In the genomic region with DNA sequence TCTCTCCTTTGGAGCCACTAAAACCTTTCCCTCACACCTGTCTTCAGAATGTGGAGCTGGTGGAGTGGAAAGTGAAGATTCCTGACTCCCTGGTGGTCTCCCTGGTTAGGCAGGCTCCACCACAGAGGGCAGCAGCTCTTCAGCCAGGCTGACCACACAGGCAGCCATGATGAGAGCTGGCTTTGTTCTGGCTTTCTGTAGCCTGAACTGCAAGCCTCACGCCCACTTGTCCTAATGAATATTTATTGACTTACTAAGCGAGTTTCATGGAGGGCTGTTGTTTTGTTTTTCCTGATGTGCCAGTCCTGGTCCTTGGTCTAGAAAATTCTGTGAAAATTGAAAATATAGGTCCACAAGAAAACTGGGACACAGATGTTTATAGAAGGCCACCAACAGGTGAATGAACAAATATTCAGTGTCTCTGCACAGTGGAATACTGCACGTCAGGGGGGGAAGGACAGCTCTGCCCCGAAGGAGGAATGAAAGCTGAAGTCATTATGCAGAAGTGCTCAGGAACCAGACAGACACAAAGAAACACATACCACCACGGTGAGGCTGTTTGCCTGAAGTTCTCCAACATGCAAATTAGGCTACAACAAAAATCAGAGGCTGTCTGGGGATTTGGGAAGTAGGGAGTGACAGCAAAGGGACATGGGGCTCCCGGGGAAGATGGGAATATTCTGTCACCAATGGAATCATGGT, we compare ENCODE assay signal across 21 mouse cellular contexts. TPM values are rescaled to one million over a fixed set of nuclear protein-coding genes. Genes with fewer than 3 reads are reported as not detected.
A peak's percentile ranks its signal among the peaks of the same experiment; 100 is the strongest.
DNase-seq lines count a peak whose midpoint lies in the region; ATAC-seq lines count a peak whose summit lies in the region.
"Had no signal": no experiment of that assay in that cellular context is flagged by ENCODE, and none has a peak within 500 bp of the region (broad histone marks: within the 10 kb centered on the region; RNA-seq: fewer than 3 reads in every experiment).

No protein-coding gene starts in this region.

- peak overlapping the region; percentile 78 for H3K27ac ChIP-seq in forebrain, embryonic 10.5 days
- no peak overlapping the region for H3K27ac ChIP-seq in forebrain, embryonic 15.5 days (replicated peaks)
- no peak overlapping the region for H3K27ac ChIP-seq in forebrain, embryonic 13.5 days
- H3K27ac ChIP-seq in midbrain, embryonic 14.5 days (replicated peaks; ENCODE audit: low read depth, low read length) = no peak overlapping the region
- H3K27ac ChIP-seq: embryonic facial prominence, embryonic 13.5 days; hindbrain, embryonic 15.5 days; layer of hippocampus, adult 2 months; liver, embryonic 15.5 days had no signal

- no peaks in the 10 kb centered on the region for H3K9me3 ChIP-seq in forebrain, embryonic 10.5 days
- H3K9me3 ChIP-seq in forebrain, embryonic 15.5 days = no peaks in the 10 kb centered on the region
- H3K9me3 ChIP-seq in forebrain, embryonic 13.5 days (replicated peaks) = no peaks in the 10 kb centered on the region
- H3K9me3 ChIP-seq in midbrain, embryonic 14.5 days (ENCODE audit: control insufficient read depth, low read length) = no peaks in the 10 kb centered on the region
- H3K9me3 ChIP-seq: heart, embryonic 12.5 days; hindbrain, embryonic 15.5 days; liver, embryonic 15.5 days had no signal

- peaks cover 14% of the 10 kb centered on the region for H3K4me1 ChIP-seq in forebrain, embryonic 10.5 days
- H3K4me1 ChIP-seq in forebrain, embryonic 15.5 days = no peaks in the 10 kb centered on the region
- H3K4me1 ChIP-seq in forebrain, embryonic 13.5 days = peaks cover 10% of the 10 kb centered on the region; the same call in 1 of the 2 replicates
- no peaks in the 10 kb centered on the region for H3K4me1 ChIP-seq in midbrain, embryonic 14.5 days (ENCODE audit: control insufficient read depth, insufficient read depth, low read length)
- H3K4me1 ChIP-seq: embryonic facial prominence, embryonic 13.5 days; heart, embryonic 12.5 days; hindbrain, embryonic 15.5 days; liver, embryonic 15.5 days had no signal

- peak overlapping the region; percentile 11; the same call in 1 of the 2 replicates for H3K4me3 ChIP-seq in forebrain, embryonic 10.5 days
- no peak overlapping the region for H3K4me3 ChIP-seq in forebrain, embryonic 15.5 days
- H3K4me3 ChIP-seq in forebrain, embryonic 13.5 days = no peak overlapping the region
- H3K4me3 ChIP-seq in midbrain, embryonic 14.5 days (replicated peaks; ENCODE audit: low read depth, low read length) = no peak overlapping the region
- H3K4me3 ChIP-seq: embryonic facial prominence, embryonic 13.5 days; heart, embryonic 12.5 days; hindbrain, embryonic 15.5 days; layer of hippocampus, adult 2 months; liver, embryonic 15.5 days had no signal

- no peaks in the 10 kb centered on the region for H3K36me3 ChIP-seq in forebrain, embryonic 10.5 days (replicated peaks)
- no peaks in the 10 kb centered on the region for H3K36me3 ChIP-seq in forebrain, embryonic 15.5 days
- H3K36me3 ChIP-seq in forebrain, embryonic 13.5 days (ENCODE audit: poor library complexity, severe bottlenecking) = no peaks in the 10 kb centered on the region
- H3K36me3 ChIP-seq in midbrain, embryonic 14.5 days (ENCODE audit: control insufficient read depth, insufficient read depth, low read length) = no peaks in the 10 kb centered on the region
- H3K36me3 ChIP-seq: embryonic facial prominence, embryonic 13.5 days; heart, embryonic 12.5 days; hindbrain, embryonic 15.5 days; liver, embryonic 15.5 days had no signal

- H3K9ac ChIP-seq in forebrain, embryonic 15.5 days (replicated peaks) = no peak overlapping the region
- H3K9ac ChIP-seq in forebrain, embryonic 13.5 days = no peak overlapping the region; the same call in 1 of the 2 replicates
- no peak overlapping the region for H3K9ac ChIP-seq in midbrain, embryonic 14.5 days (replicated peaks; ENCODE audit: low read length)
- H3K9ac ChIP-seq: embryonic facial prominence, embryonic 13.5 days; heart, embryonic 12.5 days; hindbrain, embryonic 15.5 days; liver, embryonic 15.5 days had no signal

- 19% methylated on average over 6 of the region's 6 CpGs for WGBS in forebrain, embryonic 10.5 days
- 3% methylated on average over 6 of the region's 6 CpGs for WGBS in forebrain, embryonic 15.5 days
- 3% methylated on average over 6 of the region's 6 CpGs for WGBS in forebrain, embryonic 13.5 days
- 2% methylated on average over 6 of the region's 6 CpGs for WGBS in midbrain, embryonic 14.5 days

- no peak overlapping the region for H3K4me2 ChIP-seq in forebrain, embryonic 15.5 days (replicated peaks)
- peak overlapping the region; percentile 8; the same call in 1 of the 2 replicates for H3K4me2 ChIP-seq in forebrain, embryonic 13.5 days
- H3K4me2 ChIP-seq in midbrain, embryonic 14.5 days (ENCODE audit: low read length) = no peak overlapping the region
- H3K4me2 ChIP-seq: embryonic facial prominence, embryonic 13.5 days; heart, embryonic 12.5 days; hindbrain, embryonic 15.5 days; liver, embryonic 15.5 days had no signal

- H3K27me3 ChIP-seq in forebrain, embryonic 10.5 days (ENCODE audit: poor library complexity, severe bottlenecking) = peaks cover 22% of the 10 kb centered on the region
- 0 out of 2 replicates have a peak, but pooled peaks cover 3% of the 10 kb centered on the region for H3K27me3 ChIP-seq in forebrain, embryonic 15.5 days
- H3K27me3 ChIP-seq in forebrain, embryonic 13.5 days = 0 out of 2 replicates have a peak, but pooled peaks cover 2% of the 10 kb centered on the region
- no peaks in the 10 kb centered on the region for H3K27me3 ChIP-seq in midbrain, embryonic 14.5 days (ENCODE audit: control insufficient read depth, insufficient read depth, low read length)
- H3K27me3 ChIP-seq: embryonic facial prominence, embryonic 13.5 days; hindbrain, embryonic 15.5 days had no signal

- peak; percentile 50 for DNase-seq in forebrain, embryonic 10.5 days (ENCODE audit: extremely low spot score, low spot score)
- DNase-seq in ZHBTc4 (ENCODE audit: low read depth, low spot score) = peak; percentile 42
- DNase-seq in midbrain, embryonic 14.5 days = peak; percentile 49
- no peak for DNase-seq in right cerebral cortex, postnatal 4 days
- DNase-seq in layer of hippocampus, postnatal 36 days = no peak
- no peak for DNase-seq in left cerebral cortex, postnatal 14 days (ENCODE audit: low spot score in 2 of 2)
- DNase-seq: adrenal gland, adult 2 months; cerebellum, adult 8-10 months; gastrocnemius, postnatal 36 days; right cerebral cortex, postnatal 14 days; thymus, adult 18-20 months had no signal

- intact Hi-C loops in left cerebral cortex, postnatal 14 days (cut with DNase I) = no loop called here

- ATAC-seq in forebrain, embryonic 15.5 days (replicated peaks) = no peak
- ATAC-seq in forebrain, embryonic 13.5 days = 0 out of 2 replicates have a peak, but pooled peaks have one; percentile 41
- ATAC-seq in midbrain, embryonic 14.5 days (ENCODE audit: low FRiP score, low TSS enrichment) = no peak

RNA-seq across cellular contexts. Expression of a gene that starts 8.0 kb away (rescaled TPM):
- not detected in 2 replicates for polyA plus RNA-seq in forebrain, embryonic 10.5 days (2016; fragmentation: Nextera tagmentation; extraction: Ambion mirVana)
- not detected in 2 replicates for polyA plus RNA-seq in forebrain, embryonic 15.5 days (2015; fragmentation: Nextera tagmentation; extraction: Ambion mirVana)
- not detected in 2 replicates for polyA plus RNA-seq in forebrain, embryonic 13.5 days (2015; fragmentation: Nextera tagmentation; extraction: Ambion mirVana)
- polyA plus RNA-seq in midbrain, embryonic 14.5 days (2014; fragmentation: Nextera tagmentation; extraction: Ambion mirVana) = not detected in 2 replicates
- total RNA-seq in layer of hippocampus, postnatal 36 days (2021) = not detected
- not detected for total RNA-seq in left cerebral cortex, postnatal 14 days (2021)
- total RNA-seq: adrenal gland, adult 2 months; gastrocnemius, postnatal 36 days; layer of hippocampus, adult 2 months; left cerebral cortex, postnatal 36 days; monocyte, adult 5-6 weeks had no signal
- polyA plus RNA-seq: adrenal gland, adult 2 months; embryonic facial prominence, embryonic 13.5 days; heart, embryonic 12.5 days; hindbrain, embryonic 15.5 days; kidney, embryonic 14.5 days; liver, embryonic 15.5 days had no signal

RNA-seq across cellular contexts. Expression of a gene that starts 25.8 kb away (rescaled TPM):
- polyA plus RNA-seq in forebrain, embryonic 10.5 days (2016; fragmentation: Nextera tagmentation; extraction: Ambion mirVana) = 2.5 and 3.2 TPM in 2 replicates
- 0.76 and 0.86 TPM in 2 replicates for polyA plus RNA-seq in forebrain, embryonic 15.5 days (2015; fragmentation: Nextera tagmentation; extraction: Ambion mirVana)
- polyA plus RNA-seq in forebrain, embryonic 13.5 days (2015; fragmentation: Nextera tagmentation; extraction: Ambion mirVana) = 0.42 and 0.61 TPM in 2 replicates
- polyA plus RNA-seq in midbrain, embryonic 14.5 days (2014; fragmentation: Nextera tagmentation; extraction: Ambion mirVana) = 0.69 and 0.83 TPM in 2 replicates
- total RNA-seq in layer of hippocampus, postnatal 36 days (2021) = 1 to 10 TPM; 1.2 to 1.4 TPM
- total RNA-seq in left cerebral cortex, postnatal 14 days (2021) = 1 to 10 TPM; 2.9 to 3.6 TPM

RNA-seq across cellular contexts. Expression of a gene that starts 28.1 kb away (rescaled TPM):
- 0.25 and 0.30 TPM in 2 replicates for polyA plus RNA-seq in forebrain, embryonic 10.5 days (2016; fragmentation: Nextera tagmentation; extraction: Ambion mirVana)
- 0.11 and 0.25 TPM in 2 replicates for polyA plus RNA-seq in forebrain, embryonic 15.5 days (2015; fragmentation: Nextera tagmentation; extraction: Ambion mirVana)
- 0.06 and 0.26 TPM in 2 replicates for polyA plus RNA-seq in forebrain, embryonic 13.5 days (2015; fragmentation: Nextera tagmentation; extraction: Ambion mirVana)
- 0.21 and 0.22 TPM in 2 replicates for polyA plus RNA-seq in midbrain, embryonic 14.5 days (2014; fragmentation: Nextera tagmentation; extraction: Ambion mirVana)
- under 1 TPM; 0.20 to 0.22 TPM for total RNA-seq in layer of hippocampus, postnatal 36 days (2021)
- under 1 TPM; 0.59 to 0.61 TPM for total RNA-seq in left cerebral cortex, postnatal 14 days (2021)
- total RNA-seq: monocyte, adult 5-6 weeks had no signal
- polyA plus RNA-seq: kidney, embryonic 14.5 days; liver, embryonic 15.5 days had no signal

Comparison
In these comparisons a context has a peak if more than half of its experiments do, and no peak if none do; other contexts are left out.
1. DNase-seq: peak in forebrain, embryonic 10.5 days (single experiment), ZHBTc4 (single experiment) and midbrain, embryonic 14.5 days (single experiment); none in right cerebral cortex, postnatal 4 days (single experiment), layer of hippocampus, postnatal 36 days (0 of 2) and left cerebral cortex, postnatal 14 days (0 of 2).